Comparison of ENCODE assay signal across 20 mouse cellular contexts in the genomic region with DNA sequence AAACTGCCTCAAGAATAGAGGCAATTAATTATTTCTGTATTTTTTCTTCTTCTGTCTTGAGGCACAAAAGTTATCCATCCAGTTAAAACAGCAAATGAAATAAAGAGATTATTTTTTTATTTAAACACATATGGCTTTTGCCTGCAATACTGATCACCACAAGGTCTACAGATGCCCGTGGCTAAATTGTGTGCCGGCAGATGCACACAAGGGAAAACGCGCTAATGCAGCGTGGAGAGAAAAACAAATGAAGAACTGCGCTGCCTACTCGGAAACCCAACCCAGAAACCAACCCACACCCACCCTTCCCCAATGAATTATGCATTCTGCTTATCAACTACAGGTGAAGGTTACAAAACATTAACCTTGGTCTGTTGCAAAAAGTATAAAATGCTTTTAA. TPM values are rescaled to one million over a fixed set of nuclear protein-coding genes. Genes with fewer than 3 reads are reported as not detected.
A peak's percentile ranks its signal among the peaks of the same experiment; 100 is the strongest.
DNase-seq lines count a peak whose midpoint lies in the region; ATAC-seq and TF ChIP-seq lines count a peak whose summit lies in the region.
"Had no signal": no experiment of that assay in that cellular context is flagged by ENCODE, and none has a peak within 500 bp of the region (broad histone marks: within the 10 kb centered on the region; RNA-seq: fewer than 3 reads in every experiment).

No protein-coding gene starts in this region.

- no peak for TF ChIP-seq CTCF in cerebellum, adult 2 months (IDR thresholded peaks at IDR 0.05; ENCODE audit: borderline replicate concordance, insufficient read depth, low read depth, low read length)

- no peaks in the 10 kb centered on the region for H3K9me3 ChIP-seq in hindbrain, embryonic 11.5 days (ENCODE audit: control insufficient read depth, low read length)
- no peaks in the 10 kb centered on the region for H3K9me3 ChIP-seq in hindbrain, embryonic 10.5 days
- no peaks in the 10 kb centered on the region for H3K9me3 ChIP-seq in neural tube, embryonic 15.5 days (replicated peaks)
- no peaks in the 10 kb centered on the region for H3K9me3 ChIP-seq in kidney, embryonic 14.5 days (ENCODE audit: control insufficient read depth, low read length)
- H3K9me3 ChIP-seq: forebrain, embryonic 13.5 days; heart, embryonic 15.5 days; limb, embryonic 10.5 days; liver, embryonic 13.5 days had no signal

- no peaks in the 10 kb centered on the region for H3K27me3 ChIP-seq in cerebellum, adult 2 months (ENCODE audit: control insufficient read depth, insufficient read depth, low read length)
- peaks cover 2% of the 10 kb centered on the region for H3K27me3 ChIP-seq in hindbrain, embryonic 11.5 days (ENCODE audit: control insufficient read depth, insufficient read depth, low read length)
- peaks cover 30% of the 10 kb centered on the region for H3K27me3 ChIP-seq in hindbrain, embryonic 10.5 days (ENCODE audit: insufficient read depth, poor library complexity, severe bottlenecking)
- H3K27me3 ChIP-seq in neural tube, embryonic 15.5 days (replicated peaks), result no peaks in the 10 kb centered on the region
- H3K27me3 ChIP-seq in kidney, embryonic 14.5 days (ENCODE audit: control insufficient read depth, insufficient read depth, low read length), result peaks cover 19% of the 10 kb centered on the region
- H3K27me3 ChIP-seq: CH12.LX had no signal

- no peak overlapping the region for H3K4me2 ChIP-seq in hindbrain, embryonic 11.5 days (replicated peaks; ENCODE audit: low read depth, low read length)
- H3K4me2 ChIP-seq in neural tube, embryonic 15.5 days, result peak overlapping the region; percentile 13; the same call in 1 of the 2 replicates
- H3K4me2 ChIP-seq in kidney, embryonic 14.5 days (replicated peaks; ENCODE audit: low read depth, low read length), result no peak overlapping the region
- H3K4me2 ChIP-seq: forebrain, embryonic 13.5 days; heart, embryonic 15.5 days; liver, embryonic 13.5 days had no signal

- 12% methylated on average over 7 of the region's 7 CpGs for WGBS in cerebellum, adult 2 months
- WGBS in hindbrain, embryonic 11.5 days, result 16% methylated on average over 7 of the region's 7 CpGs
- 25% methylated on average over 7 of the region's 7 CpGs for WGBS in hindbrain, embryonic 10.5 days
- 25% methylated on average over 7 of the region's 7 CpGs for WGBS in neural tube, embryonic 15.5 days
- 58% methylated on average over 7 of the region's 7 CpGs for WGBS in kidney, embryonic 14.5 days

- no peaks in the 10 kb centered on the region for H3K36me3 ChIP-seq in hindbrain, embryonic 11.5 days (ENCODE audit: control insufficient read depth, insufficient read depth, low read length)
- H3K36me3 ChIP-seq in hindbrain, embryonic 10.5 days, result no peaks in the 10 kb centered on the region
- no peaks in the 10 kb centered on the region for H3K36me3 ChIP-seq in neural tube, embryonic 15.5 days
- H3K36me3 ChIP-seq in kidney, embryonic 14.5 days (ENCODE audit: control insufficient read depth, insufficient read depth, low read length), result no peaks in the 10 kb centered on the region
- H3K36me3 ChIP-seq: heart, embryonic 15.5 days; liver, embryonic 13.5 days had no signal

- ATAC-seq in hindbrain, embryonic 11.5 days (ENCODE audit: low FRiP score), result peak; percentile 47; the same call in 1 of the 2 replicates
- no peak for ATAC-seq in neural tube, embryonic 15.5 days (ENCODE audit: low FRiP score)
- no peak for ATAC-seq in kidney, embryonic 14.5 days (ENCODE audit: low FRiP score, low TSS enrichment)
- ATAC-seq: forebrain, embryonic 13.5 days had no signal

- TF ChIP-seq POLR2A in cerebellum, adult 2 months (IDR thresholded peaks at IDR 0.05; ENCODE audit: borderline replicate concordance, insufficient read depth, low read length), result no peak

- DNase-seq in cerebellum, adult 2 months, result peak; percentile 55 to 62
- no peak for DNase-seq in cerebellum, postnatal 4 days (ENCODE audit: low spot score in 2 of 2)
- peak; percentile 46 for DNase-seq in hindbrain, embryonic 11.5 days (ENCODE audit: low spot score)
- no peak for DNase-seq in hindbrain, embryonic 10.5 days (ENCODE audit: low spot score)
- peak; percentile 47 for DNase-seq in mesoderm, embryonic 11.5 days (ENCODE audit: low read depth, low spot score)
- no peak for DNase-seq in adrenal gland, postnatal 10 days
- DNase-seq: adrenal gland, postnatal 25 days; kidney, adult 2 months; layer of hippocampus, postnatal 36 days; liver, embryonic 13.5 days; retina, postnatal 1 day; thymus, adult 2 months had no signal

- peak overlapping the region; percentile 98 for H3K27ac ChIP-seq in cerebellum, adult 2 months (ENCODE audit: insufficient read depth, low read length)
- H3K27ac ChIP-seq in hindbrain, embryonic 11.5 days (ENCODE audit: low read depth, low read length), result no peak overlapping the region
- no peak overlapping the region for H3K27ac ChIP-seq in hindbrain, embryonic 10.5 days
- 0 out of 2 replicates have a peak overlapping the region, but pooled peaks have one; percentile 28 for H3K27ac ChIP-seq in neural tube, embryonic 15.5 days (replicated peaks)
- H3K27ac ChIP-seq in kidney, embryonic 14.5 days (ENCODE audit: low read depth, low read length), result no peak overlapping the region
- H3K27ac ChIP-seq: forebrain, embryonic 13.5 days; heart, embryonic 15.5 days; limb, embryonic 10.5 days; liver, embryonic 13.5 days had no signal

- H3K4me1 ChIP-seq in cerebellum, adult 2 months (ENCODE audit: control insufficient read depth, insufficient read depth, low read length), result peaks cover 2% of the 10 kb centered on the region; the same call in 1 of the 2 replicates
- H3K4me1 ChIP-seq in hindbrain, embryonic 11.5 days (replicated peaks; ENCODE audit: control insufficient read depth, insufficient read depth, low read length), result no peaks in the 10 kb centered on the region
- peaks cover 26% of the 10 kb centered on the region for H3K4me1 ChIP-seq in hindbrain, embryonic 10.5 days (replicated peaks)
- H3K4me1 ChIP-seq in neural tube, embryonic 15.5 days, result peaks cover 17% of the 10 kb centered on the region
- peaks cover under 1% of the 10 kb centered on the region; the same call in 1 of the 2 replicates for H3K4me1 ChIP-seq in kidney, embryonic 14.5 days (ENCODE audit: control insufficient read depth, insufficient read depth, low read length)

- no peak overlapping the region for H3K9ac ChIP-seq in hindbrain, embryonic 11.5 days (ENCODE audit: low read depth, low read length)
- H3K9ac ChIP-seq in neural tube, embryonic 15.5 days (replicated peaks), result no peak overlapping the region
- H3K9ac ChIP-seq in kidney, embryonic 14.5 days (ENCODE audit: low read depth, low read length), result no peak overlapping the region
- H3K9ac ChIP-seq: forebrain, embryonic 13.5 days; heart, embryonic 15.5 days; liver, embryonic 13.5 days had no signal

- peak overlapping the region; percentile 50 for H3K4me3 ChIP-seq in cerebellum, adult 2 months (replicated peaks; ENCODE audit: insufficient read depth, low read depth, low read length)
- H3K4me3 ChIP-seq in hindbrain, embryonic 11.5 days (ENCODE audit: low read depth, low read length), result no peak overlapping the region
- no peak overlapping the region for H3K4me3 ChIP-seq in hindbrain, embryonic 10.5 days
- no peak overlapping the region for H3K4me3 ChIP-seq in neural tube, embryonic 15.5 days (replicated peaks)
- no peak overlapping the region for H3K4me3 ChIP-seq in kidney, embryonic 14.5 days (ENCODE audit: low read length)
- H3K4me3 ChIP-seq: forebrain, embryonic 13.5 days; heart, embryonic 15.5 days; limb, embryonic 10.5 days; liver, embryonic 13.5 days; megakaryocyte, embryonic 14.5 days had no signal

RNA-seq across cellular contexts. Expression of a gene that starts 7.1 kb away (rescaled TPM):
- polyA plus RNA-seq in cerebellum, adult 2 months (2012; rRNA removed), result 45.4 and 50.6 TPM in 2 replicates
- 68.1 and 68.5 TPM in 2 replicates for polyA plus RNA-seq in hindbrain, embryonic 11.5 days (2014; fragmentation: Nextera tagmentation; extraction: Ambion mirVana)
- polyA plus RNA-seq in hindbrain, embryonic 10.5 days (2016; fragmentation: Nextera tagmentation; extraction: Ambion mirVana), result 26.8 and 57.6 TPM in 2 replicates
- polyA plus RNA-seq in neural tube, embryonic 15.5 days (2015; fragmentation: Nextera tagmentation; extraction: Ambion mirVana), result 67.4 and 85.1 TPM in 2 replicates
- 1 to 10 TPM; 1.4 to 2.9 TPM for total RNA-seq in adrenal gland, postnatal 10 days (2021)
- polyA plus RNA-seq in kidney, embryonic 14.5 days (2014; fragmentation: Nextera tagmentation; extraction: Ambion mirVana), result 0.63 and 0.87 TPM in 2 replicates
- total RNA-seq: CH12.LX; neutrophil, adult 5-6 weeks had no signal
- polyA plus RNA-seq: thymus, adult 2 months had no signal

Comparison
In these comparisons a context has a peak if more than half of its experiments do, and no peak if none do; other contexts are left out.
1. DNase-seq: peak in cerebellum, adult 2 months (2 of 2), hindbrain, embryonic 11.5 days (single experiment) and mesoderm, embryonic 11.5 days (single experiment); none in cerebellum, postnatal 4 days (0 of 2), hindbrain, embryonic 10.5 days (single experiment) and adrenal gland, postnatal 10 days (single experiment).
2. H3K27ac ChIP-seq: peak in cerebellum, adult 2 months (single experiment) and neural tube, embryonic 15.5 days (single experiment); none in hindbrain, embryonic 11.5 days (single experiment), hindbrain, embryonic 10.5 days (single experiment) and kidney, embryonic 14.5 days (single experiment).
3. RNA of a gene that starts 7.1 kb away (polyA plus RNA-seq): 67.4 to 85.1 TPM in neural tube, embryonic 15.5 days, 68.1 to 68.5 TPM in hindbrain, embryonic 11.5 days, 26.8 to 57.6 TPM in hindbrain, embryonic 10.5 days and 45.4 to 50.6 TPM in cerebellum, adult 2 months; 0.63 to 0.87 TPM in kidney, embryonic 14.5 days; every median in the first group is over 10 times any median in the second.